Mouse (Mus musculus) neural tube, embryonic 14.5 days (tissue): ENCODE results near the gene Gpx4. TPM values are rescaled to one million over a fixed set of nuclear protein-coding genes. Genes with fewer than 3 reads are reported as not detected.
A peak's percentile ranks its signal among the peaks of the same experiment; 100 is the strongest.
"Not testable (repeated sequence)": the region's sequence is repeated elsewhere in the genome, so short reads cannot be mapped to it uniquely, and the experiment has no call there.

Source experiments
- ATAC-seq: fragments of 200-750 bp; cut with Nextera tagmentation; 2 replicates; pipeline ENCODE4 v1.8.0; 2017; ENCODE audit warnings: low read depth, mild to moderate bottlenecking, moderate TSS enrichment, moderate library complexity
- H3K27ac ChIP-seq: fragments of 300-500 bp; sonication (generic); 2 replicates; pipeline ENCODE4 v1.5.1; 2014; ENCODE audit warnings: low read depth, mild to moderate bottlenecking, control low read depth, low read length, moderate library complexity, mixed read lengths
- H3K27me3 ChIP-seq: fragments of 300-500 bp; sonication (generic); 2 replicates; pipeline ENCODE4 v1.6.1; 2014; ENCODE audit warnings: low read length; ENCODE audit not compliant: control insufficient read depth, insufficient read depth
- H3K36me3 ChIP-seq: fragments of 300-500 bp; sonication (generic); 2 replicates; pipeline ENCODE4 v1.6.1; 2014; ENCODE audit warnings: low read length, mixed read lengths; ENCODE audit not compliant: control insufficient read depth, insufficient read depth
- H3K4me1 ChIP-seq: fragments of 300-500 bp; sonication (generic); 2 replicates; pipeline ENCODE4 v1.6.1; 2014; ENCODE audit warnings: low read length; ENCODE audit not compliant: control insufficient read depth, insufficient read depth
- H3K4me2 ChIP-seq: fragments of 300-500 bp; sonication (generic); 2 replicates; pipeline ENCODE4 v1.6.1; 2014; ENCODE audit warnings: mild to moderate bottlenecking, low read depth, low read length, control low read depth
- H3K4me3 ChIP-seq: fragments of 300-500 bp; sonication (generic); 2 replicates; pipeline ENCODE4 v1.5.1; 2014; ENCODE audit warnings: low read depth, low read length, control low read depth, mixed read lengths
- H3K9ac ChIP-seq: fragments of 300-500 bp; sonication (generic); replicated peaks from 2 replicates; pipeline ENCODE4 v1.6.1; 2014; ENCODE audit warnings: low read depth, mild to moderate bottlenecking, control low read depth, low read length, mixed read lengths
- H3K9me3 ChIP-seq: fragments of 300-500 bp; sonication (generic); 2 replicates; pipeline ENCODE4 v1.6.1; 2016; ENCODE audit warnings: low read length; ENCODE audit not compliant: control insufficient read depth
- WGBS: fragments of 180-500 bp; shearing (Covaris S2); extraction: QIAGEN DNeasy Blood & Tissue Kit; methylation state at CpG from one replicate; pipeline ENCODE4 v1.1.7; 2014; 5-methylcytosine and 5-hydroxymethylcytosine counted together
- polyA plus RNA-seq: library from polyadenylated mRNA; unstranded; fragments of >200 nt; fragmentation: Nextera tagmentation; extraction: Ambion mirVana; gene quantifications from 2 replicates; pipeline ENCODE4 v1.2.1, GENCODE M21; 2014

The Gpx4 gene
- polyA plus RNA-seq, 1 experiment from 2014 or later: 546 TPM

- H3K9ac ChIP-seq: no peak overlapping the region
- peaks cover 32% of the 10 kb centered on the region for H3K36me3 ChIP-seq
- H3K4me2 ChIP-seq: no peak overlapping the region
- H3K27me3 ChIP-seq: no peaks in the 10 kb centered on the region
- H3K9me3 ChIP-seq: no peaks in the 10 kb centered on the region
- no peak for ATAC-seq
- no peak overlapping the region for H3K27ac ChIP-seq
- H3K4me1 ChIP-seq: peaks cover 15% of the 10 kb centered on the region
- WGBS: 94% methylated on average over 13 of the region's 13 CpGs
- no peak overlapping the region for H3K4me3 ChIP-seq
These were observed 10.1 kb upstream of the Gpx4 start for GRCm38 (mm10) chr10:80036832-80037231.

GRCm38 (mm10) chr10:80039559-80039979 is 7.4 kb upstream of the Gpx4 start, which contains the start of gene Polr2e:
Polr2e (minus strand) TSS chr10:80039795.
- peak within 1 kb of the TSS; percentile 75 for H3K9ac ChIP-seq
- H3K36me3 ChIP-seq: peaks cover 32% of the 10 kb centered on the region
- no peaks in the 10 kb centered on the region for H3K9me3 ChIP-seq
- WGBS: under 1% methylated on average over 40 of the region's 40 CpGs
- peak within 1 kb of the TSS; percentile 86 for H3K4me2 ChIP-seq
- H3K27ac ChIP-seq: peak within 1 kb of the TSS; percentile 52; the same call in 1 of the 2 replicates
- peak; percentile 97 for ATAC-seq
- H3K4me3 ChIP-seq: peak within 1 kb of the TSS; percentile 74
- no peaks in the 10 kb centered on the region for H3K27me3 ChIP-seq
- H3K4me1 ChIP-seq: peaks cover 15% of the 10 kb centered on the region

DNA sequence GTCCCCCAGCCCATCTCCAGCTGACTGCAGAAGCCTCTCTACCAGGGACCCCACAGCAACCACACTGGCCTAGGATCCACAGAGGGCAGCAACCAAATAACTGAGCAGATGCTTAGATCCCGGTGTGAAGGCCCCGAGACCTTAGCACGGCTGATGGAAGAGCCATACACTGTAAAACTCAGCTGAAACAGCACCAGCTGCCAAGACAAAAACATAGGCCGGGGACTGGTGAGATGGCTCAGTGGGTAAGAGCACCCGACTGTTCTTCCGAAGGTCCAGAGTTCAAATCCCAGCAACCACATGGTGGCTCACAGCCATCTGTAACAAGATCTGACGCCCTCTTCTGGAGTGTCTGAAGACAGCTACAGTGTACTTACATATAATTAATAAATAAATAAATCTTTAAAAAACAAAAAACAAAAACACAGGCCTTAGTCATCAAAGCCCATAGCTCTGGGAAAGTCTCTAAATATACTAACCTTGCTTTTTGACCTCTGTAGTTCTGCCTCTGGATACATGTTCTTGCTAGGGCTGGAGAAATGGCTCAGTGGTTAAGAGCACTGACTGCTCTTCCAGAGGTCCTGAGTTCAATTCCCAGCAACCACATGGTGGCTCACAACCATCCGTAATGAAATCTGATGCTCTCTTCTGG is 5.4 kb upstream of the Gpx4 start:
- H3K27ac ChIP-seq, ATAC-seq, H3K27me3 ChIP-seq, H3K9ac ChIP-seq, H3K4me3 ChIP-seq, H3K9me3 ChIP-seq, H3K4me2 ChIP-seq: not testable (repeated sequence)
- WGBS: 89% methylated on average over 7 of the region's 8 CpGs
- Histone ChIP-seq H3K4me1 (peaks cover 15% of the 10 kb centered on the region), H3K36me3 (peaks cover 15% of the 10 kb centered on the region)

DNA sequence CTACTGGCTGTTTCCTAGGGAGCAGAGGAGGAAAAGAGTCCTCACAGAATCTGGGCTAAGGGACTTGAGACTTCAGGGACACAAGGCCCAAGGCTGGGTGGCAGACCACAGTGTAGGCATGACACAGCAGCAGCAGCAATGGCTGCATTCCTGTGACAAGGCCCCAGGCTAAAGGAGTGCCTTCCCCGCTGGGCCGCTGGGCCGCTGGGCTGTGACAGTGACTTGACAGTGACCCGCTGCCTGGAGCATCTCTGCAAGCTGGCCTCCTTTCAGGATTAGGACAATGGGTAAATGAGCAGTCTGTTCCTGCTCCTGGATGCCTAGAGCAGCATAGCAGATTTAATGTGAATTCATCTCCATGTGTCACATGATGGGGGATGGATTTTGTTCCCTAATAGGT is 2.9 kb upstream of the Gpx4 start:
- Histone ChIP-seq H3K4me1 (0 out of 2 replicates have a peak, but pooled peaks cover 2% of the 10 kb centered on the region), H3K27me3 (no peaks in the 10 kb centered on the region), H3K27ac (no peak overlapping the region), H3K36me3 (no peaks in the 10 kb centered on the region), H3K9me3 (no peaks in the 10 kb centered on the region), H3K9ac (no peak overlapping the region), H3K4me2 (no peak overlapping the region), H3K4me3 (no peak overlapping the region)
- ATAC-seq: no peak
- 28% methylated on average over 4 of the region's 4 CpGs for WGBS

DNA sequence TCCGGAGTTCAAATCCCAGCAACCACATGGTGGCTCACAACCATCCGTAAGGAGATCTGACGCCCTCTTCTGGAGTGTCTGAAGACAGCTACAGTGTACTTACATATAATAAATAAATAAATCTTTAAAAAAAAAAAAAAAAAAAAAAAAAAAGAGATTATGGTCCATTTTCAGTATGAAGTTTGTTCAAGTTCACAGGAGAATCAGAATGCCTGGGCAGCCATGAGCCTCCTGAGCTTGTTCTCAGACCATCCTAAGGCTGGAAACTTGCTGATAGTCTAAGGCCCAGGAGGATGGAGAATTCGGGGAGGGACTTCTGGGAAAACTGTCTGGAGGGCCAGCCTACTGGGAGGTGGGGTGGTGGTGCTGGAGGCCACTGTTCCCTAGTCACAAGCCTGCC is 1.6 kb upstream of the Gpx4 start:
- 87% methylated on average over 2 of the region's 4 CpGs for WGBS
- H3K9ac ChIP-seq, ATAC-seq: not testable (repeated sequence)

GRCm38 (mm10) chr10:80045766-80046165 is 1.2 kb upstream of the Gpx4 start:
- H3K27me3 ChIP-seq: no peaks in the 10 kb centered on the region
- ATAC-seq: no peak
- no peaks in the 10 kb centered on the region for H3K36me3 ChIP-seq
- H3K4me1 ChIP-seq: no peaks in the 10 kb centered on the region
- no peak overlapping the region for H3K9ac ChIP-seq
- no peak overlapping the region for H3K27ac ChIP-seq
- WGBS: 79% methylated on average over 5 of the region's 5 CpGs
- no peak overlapping the region for H3K4me3 ChIP-seq
- H3K4me2 ChIP-seq: no peak overlapping the region
- H3K9me3 ChIP-seq: no peaks in the 10 kb centered on the region

More for the DNA sequence above, 1.6 kb upstream of the Gpx4 start:
- not testable (repeated sequence) for H3K27me3 ChIP-seq, H3K27ac ChIP-seq, H3K36me3 ChIP-seq, H3K4me3 ChIP-seq, H3K4me2 ChIP-seq, H3K9me3 ChIP-seq, H3K4me1 ChIP-seq

DNA sequence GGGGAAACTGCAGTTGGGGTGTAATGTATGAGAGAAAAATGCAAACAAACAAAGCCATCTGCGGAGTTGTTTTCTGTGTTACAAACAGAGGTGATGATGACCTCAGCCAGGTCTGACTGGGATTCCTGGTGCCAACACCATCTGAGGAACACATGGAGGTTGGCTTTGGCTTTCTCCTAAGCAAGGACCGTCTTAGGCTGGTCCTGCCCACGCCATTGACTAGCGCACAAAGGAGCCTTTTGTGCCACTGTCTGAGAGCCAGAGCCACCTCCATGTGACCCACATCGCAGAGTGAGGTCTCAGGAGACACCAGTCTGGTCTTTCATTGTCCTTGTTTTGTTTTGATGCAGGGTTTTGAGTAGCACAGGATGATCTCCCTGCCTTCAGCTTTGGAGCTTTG is 1.4 kb downstream of the Gpx4 start:
- 5% methylated on average over 5 of the region's 5 CpGs for WGBS
- no peak for ATAC-seq

GRCm38 (mm10) chr10:80048834-80049233 is 1.9 kb downstream of the Gpx4 start:
- 75% methylated on average over 3 of the region's 3 CpGs for WGBS
- H3K4me1 ChIP-seq: no peaks in the 10 kb centered on the region
- H3K9ac ChIP-seq: no peak overlapping the region
- H3K27ac ChIP-seq: no peak overlapping the region
- no peak overlapping the region for H3K4me2 ChIP-seq
- no peak for ATAC-seq
- H3K9me3 ChIP-seq: no peaks in the 10 kb centered on the region
- no peaks in the 10 kb centered on the region for H3K36me3 ChIP-seq
- H3K4me3 ChIP-seq: no peak overlapping the region
- no peaks in the 10 kb centered on the region; the same call in 1 of the 2 replicates for H3K27me3 ChIP-seq

More for the DNA sequence above, 1.4 kb downstream of the Gpx4 start:
- Histone ChIP-seq H3K9ac (no peak overlapping the region), H3K4me1 (no peaks in the 10 kb centered on the region), H3K4me3 (no peak overlapping the region), H3K27ac (no peak overlapping the region), H3K36me3 (no peaks in the 10 kb centered on the region), H3K4me2 (no peak overlapping the region), H3K27me3 (no peaks in the 10 kb centered on the region; the same call in 1 of the 2 replicates), H3K9me3 (no peaks in the 10 kb centered on the region)

DNA sequence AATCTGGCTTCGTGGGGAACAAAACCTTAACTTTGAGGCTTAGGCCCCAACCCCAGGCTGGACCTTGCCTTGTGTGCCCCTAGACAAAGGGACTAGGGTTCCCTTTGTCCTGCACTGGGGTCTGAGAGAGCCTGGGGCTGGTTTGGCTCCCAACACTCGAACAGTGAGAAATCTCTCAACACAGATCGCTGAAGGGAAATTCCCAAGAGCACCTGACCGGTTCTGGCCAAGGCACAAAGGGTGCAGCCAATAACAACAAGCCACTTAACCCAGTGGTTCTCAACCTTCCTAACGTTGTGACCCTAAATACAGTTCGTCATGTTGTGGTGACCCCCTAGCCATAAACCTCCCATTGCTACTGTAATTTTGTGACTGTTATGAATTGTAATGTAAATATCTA is 3.3 kb downstream of the Gpx4 start:
- Histone ChIP-seq H3K9me3 (no peaks in the 10 kb centered on the region), H3K27me3 (no peaks in the 10 kb centered on the region; the same call in 1 of the 2 replicates), H3K4me3 (no peak overlapping the region), H3K36me3 (0 out of 2 replicates have a peak, but pooled peaks cover under 1% of the 10 kb centered on the region), H3K9ac (no peak overlapping the region), H3K27ac (no peak overlapping the region), H3K4me1 (peaks cover 5% of the 10 kb centered on the region; the same call in 1 of the 2 replicates), H3K4me2 (no peak overlapping the region)
- ATAC-seq: no peak
- WGBS: 17% methylated on average over 6 of the region's 6 CpGs
